Mouse (Mus musculus) gastrocnemius, postnatal 4 days (tissue): ENCODE measurements at regions not wholly inside any gene's neighbourhood (a gene's known extent, or its start where the extent isn't known, plus 50 kb on each side); places are given as distances from the start of the nearest gene placed in this dataset.

Experiments used
- DNase-seq, 2 experiments: peaks; one replicate each; pipeline ENCODE4 v3.0.0; 2021 to 2022; ENCODE audit warnings: low spot score in 2 of 2, mixed read lengths in 2 of 2

DNA sequence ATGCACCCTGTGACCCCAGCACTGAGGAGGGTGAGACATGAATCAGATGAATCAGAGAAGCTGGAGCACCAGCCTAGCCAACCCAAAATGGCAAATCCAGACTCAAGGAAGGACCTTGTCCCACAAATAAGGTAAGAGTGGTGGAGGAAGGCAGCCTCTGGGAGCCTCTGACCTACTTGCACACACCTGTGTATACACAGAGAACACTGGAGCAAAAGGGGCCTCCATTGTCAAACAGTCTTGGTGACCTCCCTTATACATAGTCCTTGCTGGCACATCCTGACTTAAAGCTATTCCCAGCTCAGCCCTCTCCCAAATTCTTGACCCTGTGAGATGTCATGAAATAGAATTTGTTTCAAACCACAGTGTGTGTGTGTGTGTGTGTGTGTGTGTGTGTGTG, 57.1 kb downstream of the Inhbb start:
- no peak for DNase-seq

DNA sequence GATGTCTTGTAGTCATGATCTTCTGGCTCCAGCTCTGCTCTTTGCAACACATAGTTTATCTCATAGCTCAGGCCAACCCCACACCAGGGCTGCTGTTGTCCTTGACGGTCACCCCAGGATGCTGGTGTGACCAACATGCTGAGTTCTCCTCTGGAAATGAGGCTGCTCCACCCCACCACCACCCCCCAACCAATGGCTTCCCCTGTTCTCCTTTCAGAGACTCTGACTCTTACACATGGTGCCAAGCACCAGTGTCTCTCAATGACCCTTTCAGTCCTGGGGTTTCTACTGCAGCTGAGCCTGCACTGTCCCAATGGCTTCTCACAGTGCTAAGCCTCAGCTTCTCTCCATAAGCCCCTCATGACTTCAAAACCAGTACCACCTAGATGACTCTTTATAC, 64.0 kb downstream of the Inhbb start:
- no peak for DNase-seq

DNA sequence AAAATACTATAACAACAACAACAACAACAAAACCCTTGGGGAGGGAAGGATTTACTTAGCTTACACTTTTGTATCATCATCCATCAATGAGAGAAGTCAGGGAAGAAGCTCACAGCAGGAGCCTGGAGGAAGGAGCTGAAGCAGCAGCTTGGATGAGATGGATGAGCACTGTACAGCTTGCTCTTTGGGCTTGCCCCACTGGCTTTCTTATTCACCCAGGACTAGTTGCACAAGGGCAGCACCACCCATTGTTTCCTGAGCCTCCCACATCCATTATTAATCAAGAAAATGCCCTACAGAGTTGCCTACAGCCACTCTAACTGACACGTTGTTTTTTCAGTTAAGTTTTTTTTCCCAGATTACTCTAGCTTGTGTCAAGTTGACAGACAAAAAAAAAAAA, 65.1 kb downstream of the Inhbb start:
- DNase-seq: no peak

DNA sequence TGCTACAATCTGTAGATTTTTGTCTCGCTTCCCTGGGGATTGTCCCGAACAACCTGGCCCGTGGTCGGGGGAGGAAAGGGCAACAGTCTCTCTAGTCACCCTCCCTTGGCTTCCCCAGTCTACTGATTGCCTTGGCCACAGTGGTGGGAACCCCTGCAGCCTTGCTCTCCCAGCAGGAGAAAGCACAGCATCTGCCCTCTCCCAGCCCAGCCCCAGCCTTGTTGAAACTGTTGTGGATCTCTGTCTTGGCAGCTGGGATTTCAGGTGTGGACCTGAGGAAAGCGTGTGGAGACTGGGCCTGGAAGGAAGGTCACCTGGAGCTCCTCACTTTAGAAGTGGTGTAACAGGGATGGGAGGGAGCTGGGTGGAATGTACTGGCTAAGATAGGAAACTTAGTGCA, 66.6 kb downstream of the Inhbb start:
- no peak for DNase-seq

DNA sequence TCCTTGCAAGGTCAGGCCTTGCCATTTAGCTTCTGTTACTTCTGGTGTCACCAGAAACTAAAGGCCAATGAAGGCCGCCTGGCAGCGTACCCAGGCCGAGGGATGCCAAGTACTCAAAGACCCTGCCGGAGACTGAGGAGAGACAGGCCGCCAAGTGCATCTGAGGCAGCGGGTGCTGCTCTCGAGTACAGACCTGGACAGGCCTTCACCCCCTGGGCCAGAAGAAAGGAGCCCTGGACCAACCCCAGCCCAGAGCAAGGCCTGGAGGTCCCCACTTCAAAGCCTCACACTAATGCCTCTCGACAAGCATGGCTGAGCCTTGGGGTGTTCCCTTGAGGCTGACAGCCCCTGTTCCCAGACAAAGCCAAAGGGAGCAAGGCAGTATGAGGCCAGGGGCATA, 70.5 kb downstream of the Inhbb start:
- no peak for DNase-seq

DNA sequence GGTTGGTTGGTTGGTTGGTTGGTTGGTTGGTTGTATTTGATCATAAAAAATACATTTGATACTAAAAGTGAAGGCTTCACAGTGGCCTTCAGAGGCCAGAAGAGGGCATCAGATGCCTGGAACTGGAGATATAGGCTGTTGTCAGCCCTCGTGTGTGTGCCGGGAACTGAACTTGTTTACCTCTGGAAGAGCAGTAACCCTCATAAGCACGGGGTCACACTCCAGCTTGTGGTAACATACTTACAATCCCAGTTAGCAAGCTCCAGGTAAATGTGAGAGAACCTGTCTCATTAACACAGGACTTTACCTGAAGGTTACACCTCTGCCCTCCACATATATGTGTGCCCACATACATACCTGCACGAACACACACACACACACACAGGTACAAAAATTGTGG, 71.2 kb downstream of the Inhbb start:
- no peak for DNase-seq

DNA sequence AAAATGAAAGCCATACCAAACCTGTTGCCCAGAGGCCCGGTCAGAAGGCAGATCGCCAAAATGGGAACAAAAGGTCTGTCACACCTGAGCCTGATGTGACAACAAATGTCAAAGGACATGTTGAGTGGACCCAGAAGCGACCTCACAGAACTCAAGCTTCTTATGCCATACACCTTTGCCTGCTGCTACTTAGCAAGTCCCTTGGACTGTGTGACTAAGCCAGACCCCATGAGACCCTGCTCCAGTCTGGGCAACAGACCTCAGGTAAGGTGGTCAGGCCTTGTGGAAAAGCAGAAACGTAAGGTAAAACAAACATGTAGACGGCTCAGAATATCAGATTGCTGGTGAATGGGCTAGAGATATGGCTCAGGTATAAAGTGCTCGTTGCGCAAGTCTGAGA, 71.8 kb downstream of the Inhbb start:
- no peak for DNase-seq

DNA sequence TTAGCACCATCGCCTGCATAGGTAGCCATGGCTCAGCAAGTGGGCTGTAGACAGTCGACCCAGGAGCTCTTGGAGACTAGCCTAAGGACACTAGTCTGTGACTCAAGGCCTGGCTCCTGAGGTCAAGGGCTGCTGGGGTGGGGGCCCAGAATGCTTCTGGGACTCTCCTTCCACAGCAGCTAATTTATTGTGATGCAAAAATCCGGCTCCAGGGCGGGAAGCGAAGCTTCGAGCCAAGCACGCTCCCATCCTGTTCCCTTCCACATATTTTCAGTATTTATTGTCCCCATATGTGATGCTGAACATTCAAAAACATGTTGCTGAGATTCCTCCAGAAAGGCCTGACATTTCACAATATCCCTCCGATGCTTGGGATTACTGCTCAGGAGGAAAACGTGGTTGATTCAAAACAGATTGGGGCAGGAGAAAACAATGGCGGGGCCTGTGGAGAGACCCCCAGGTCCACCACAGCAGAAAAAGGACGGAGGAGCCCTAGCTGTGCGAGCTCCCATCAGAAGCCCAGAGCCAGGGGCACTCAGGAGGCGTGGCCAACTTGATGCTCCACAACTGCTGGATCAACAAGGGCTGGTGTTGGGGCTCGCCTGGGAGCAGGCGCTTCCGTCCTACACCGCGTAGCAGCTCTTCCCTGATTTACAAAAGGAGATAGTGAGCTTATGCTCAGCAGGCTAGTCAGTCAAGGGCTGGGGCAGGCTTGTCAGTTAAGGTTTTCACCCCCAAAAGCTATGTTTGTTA, 73.4 kb downstream of the Inhbb start:
- DNase-seq: no peak

DNA sequence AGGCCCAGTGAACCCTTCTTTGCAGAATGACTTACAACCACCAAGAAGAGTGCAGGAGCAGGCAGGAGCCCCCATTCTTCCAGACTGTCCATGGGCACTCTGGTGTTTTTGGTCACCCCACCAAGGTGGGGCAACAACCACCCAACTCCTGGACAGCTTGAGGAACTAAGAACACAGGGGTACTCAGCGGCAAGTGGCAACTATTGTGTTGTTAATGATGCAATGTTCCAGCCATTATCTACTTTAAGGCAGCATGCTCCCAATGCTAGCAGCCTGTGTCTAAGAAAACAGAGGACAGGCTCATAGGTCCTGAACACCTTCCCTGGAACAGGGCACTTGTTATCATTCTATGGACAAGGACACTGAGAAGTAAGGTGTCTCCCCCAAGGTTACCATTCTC, 74.3 kb downstream of the Inhbb start:
- no peak for DNase-seq

DNA sequence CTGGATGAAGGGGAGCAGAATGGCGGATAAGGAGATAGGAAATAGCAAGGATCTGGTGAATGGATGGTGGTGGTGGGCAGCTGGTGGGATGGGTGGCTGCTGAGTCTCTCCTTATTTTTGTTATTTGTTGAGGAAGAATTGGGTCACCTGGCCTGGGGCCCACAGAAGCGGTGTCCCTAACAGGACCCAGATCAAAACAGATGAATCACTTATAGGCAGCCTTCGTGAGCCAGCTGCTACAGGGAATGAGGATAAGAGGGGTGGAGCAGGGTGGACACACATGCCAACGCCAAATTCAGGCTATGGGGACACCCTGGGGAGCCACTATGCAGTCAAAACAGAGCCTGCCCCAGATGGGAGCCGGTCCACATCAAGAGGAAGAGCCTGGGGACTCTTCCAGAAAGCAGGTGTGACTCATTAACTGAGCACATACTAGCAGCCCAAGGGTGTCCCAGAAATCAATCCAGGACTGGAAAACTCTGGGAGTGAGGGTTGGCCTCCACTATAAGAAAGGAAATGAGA, 75.4 kb downstream of the Inhbb start:
- DNase-seq: no peak

DNA sequence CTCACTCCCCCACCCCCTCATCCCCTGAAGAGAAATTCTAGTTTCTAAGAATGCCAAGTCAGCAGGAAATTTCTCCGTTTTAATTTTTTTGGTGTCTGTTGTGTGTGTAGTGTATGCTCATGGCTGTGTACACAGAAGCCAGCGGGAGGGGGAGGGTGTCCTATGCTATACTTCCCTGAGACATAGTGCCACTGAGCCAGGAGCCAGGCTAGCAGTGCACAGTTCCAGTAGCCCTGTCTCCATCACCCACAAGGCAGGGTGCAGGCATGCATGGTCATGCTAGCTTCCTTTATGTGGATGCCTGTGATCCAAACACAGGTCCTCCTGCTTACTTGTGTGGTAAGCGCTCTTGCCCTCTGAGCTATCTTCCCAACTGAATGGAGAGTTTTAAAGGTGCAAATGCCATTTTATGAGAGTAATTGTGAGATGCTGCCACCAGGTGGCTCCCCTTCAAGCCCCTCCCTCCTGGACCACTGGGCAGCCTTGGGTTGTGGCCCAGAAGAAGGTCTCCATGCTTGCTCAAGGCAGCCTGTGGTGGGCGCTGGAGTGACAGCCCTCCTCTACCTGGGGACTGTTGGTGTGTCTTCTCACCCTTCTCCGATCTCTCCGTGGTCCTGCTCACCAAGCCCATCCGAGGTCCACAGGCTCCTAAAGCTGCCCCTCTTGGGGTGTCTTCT, 76.8 kb downstream of the Inhbb start:
- DNase-seq: no peak

DNA sequence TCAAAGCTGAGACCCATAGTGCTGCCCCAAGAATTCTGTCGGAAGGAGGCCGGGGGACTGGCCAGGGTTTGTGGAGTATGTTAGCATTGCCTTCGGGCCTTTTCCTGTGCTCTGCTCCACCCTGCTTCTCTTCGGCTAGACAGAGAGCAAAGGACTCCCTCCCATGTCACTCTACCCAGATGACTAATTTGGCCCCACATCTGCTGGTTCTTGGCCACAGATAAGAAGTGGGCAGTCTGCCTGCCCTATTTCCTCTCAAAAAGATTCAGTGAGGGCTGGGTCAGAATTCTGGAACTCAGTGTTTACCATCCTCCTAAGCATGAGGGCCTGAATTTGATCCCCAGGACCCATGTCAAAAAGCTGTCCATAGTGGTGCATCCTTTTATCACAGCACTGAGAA, 78.0 kb downstream of the Inhbb start:
- DNase-seq: no peak

DNA sequence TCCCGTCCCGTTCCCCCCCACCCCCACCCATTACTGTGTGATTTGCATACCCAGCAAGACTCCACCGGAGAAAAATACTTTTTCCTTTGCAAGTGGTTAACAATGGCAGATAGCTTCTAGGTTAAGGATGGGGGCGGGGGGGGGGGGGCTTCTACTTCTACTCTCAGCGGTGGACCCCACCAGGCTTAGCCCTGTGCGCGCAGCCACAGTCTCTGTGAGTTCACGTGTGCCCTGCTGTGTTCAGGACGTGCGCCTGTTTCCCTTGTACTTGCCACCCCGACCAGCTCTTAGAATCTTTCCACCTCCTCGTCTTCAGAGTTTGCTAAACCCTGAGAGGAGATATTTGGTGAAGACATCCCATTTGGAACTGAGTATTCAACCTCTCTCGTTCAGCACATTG, 86.9 kb downstream of the Inhbb start:
- DNase-seq: no peak

DNA sequence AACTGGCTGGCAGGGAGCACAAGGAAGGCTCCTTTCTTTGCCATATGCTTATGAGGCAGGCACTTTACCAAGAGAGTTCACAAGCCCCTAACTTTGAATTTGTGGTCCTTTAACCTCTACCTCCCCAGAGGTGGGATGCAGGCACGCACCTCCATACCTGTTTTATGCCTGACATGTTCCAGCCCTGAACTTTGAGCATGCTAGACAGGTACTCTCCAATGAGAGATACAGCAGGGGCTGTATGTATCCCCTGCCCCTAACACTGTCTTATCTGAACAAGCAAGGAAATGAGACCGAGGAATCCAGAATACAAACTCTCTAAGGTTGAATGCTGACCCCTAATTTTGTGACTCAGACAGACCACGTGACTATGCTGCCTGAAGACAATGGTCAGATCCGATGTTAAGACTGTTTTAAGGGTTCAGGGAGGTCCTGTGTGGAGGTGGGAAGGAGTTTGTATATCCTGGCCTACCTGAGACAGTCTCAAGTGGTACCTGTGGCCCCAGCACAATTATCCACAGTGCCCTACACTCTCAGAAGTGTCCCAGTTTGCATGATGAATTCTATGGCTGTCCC, 91.2 kb downstream of the Inhbb start:
- DNase-seq: no peak

DNA sequence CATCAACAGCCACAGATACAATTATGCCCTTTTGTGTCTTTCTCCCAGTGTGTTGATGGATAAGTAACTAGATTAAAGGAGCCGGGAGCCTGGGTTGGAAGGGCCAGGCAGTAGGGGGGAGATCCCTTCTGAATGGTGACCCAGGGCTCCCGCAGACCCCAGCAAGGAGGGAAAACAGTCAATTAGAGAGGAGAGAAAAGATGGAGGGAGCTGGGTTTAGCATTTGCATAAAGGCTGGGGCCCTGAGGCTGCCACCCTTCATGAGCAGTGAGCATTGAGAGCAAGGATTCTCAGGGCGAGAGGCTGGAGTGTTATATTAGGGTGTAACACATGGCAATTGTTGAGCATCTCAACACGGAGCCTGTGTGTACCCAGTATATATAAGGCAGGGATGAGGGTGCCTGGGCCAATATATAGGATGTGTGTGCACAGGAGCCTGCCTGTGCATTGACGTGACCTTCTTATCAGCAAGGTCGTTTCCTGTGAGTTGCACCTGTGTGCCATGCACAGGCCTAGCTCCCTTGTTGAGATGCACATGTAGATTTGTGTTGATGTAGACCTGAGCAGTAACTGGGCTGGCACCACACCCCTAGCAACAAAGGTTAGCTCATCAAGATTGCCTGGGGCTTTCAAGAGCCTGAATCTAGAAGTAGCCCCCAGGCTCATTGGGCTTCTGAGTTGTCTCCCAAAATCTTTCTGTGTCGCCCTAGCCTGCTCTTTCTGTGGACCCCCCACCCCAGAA, 92.2 kb downstream of the Inhbb start:
- DNase-seq: no peak

DNA sequence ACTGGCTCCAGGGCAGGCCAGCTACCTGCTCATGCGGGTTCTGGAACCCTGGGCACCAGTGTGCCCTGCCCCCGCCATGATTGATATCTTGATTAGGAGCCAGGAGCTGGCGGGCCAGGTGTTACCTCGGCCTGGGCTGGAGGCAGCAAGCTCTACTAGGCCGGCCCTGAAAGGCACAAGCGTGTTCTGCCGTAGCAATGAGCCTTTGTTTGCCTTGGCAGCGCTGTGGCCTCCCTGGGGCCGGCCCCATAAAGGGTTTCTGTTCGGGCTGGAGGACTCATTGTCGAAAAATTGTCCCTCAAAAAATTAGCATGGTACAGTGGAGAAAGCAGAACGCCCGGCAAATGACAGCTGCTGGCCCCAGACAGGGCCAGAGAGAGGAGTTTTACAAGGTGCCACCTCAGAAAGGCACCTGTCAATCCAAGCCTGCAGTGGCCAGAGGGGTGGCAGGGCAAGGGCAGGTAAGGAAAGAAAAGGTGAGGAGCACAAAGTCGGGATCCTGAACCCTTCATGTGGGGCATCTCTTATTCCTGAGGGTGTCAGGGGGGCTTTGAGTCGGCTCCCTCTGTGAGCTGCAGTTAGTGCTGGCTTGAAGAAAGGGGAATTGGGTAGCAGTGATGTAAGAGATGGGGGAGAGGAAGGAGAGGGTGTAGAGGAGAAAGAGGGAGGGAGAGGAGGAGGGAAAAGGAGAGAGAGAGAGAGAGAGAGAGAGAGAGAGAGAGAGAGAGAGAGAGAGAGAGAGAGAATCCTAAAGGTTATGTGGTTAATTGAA, 92.9 kb downstream of the Inhbb start:
- DNase-seq: no peak

DNA sequence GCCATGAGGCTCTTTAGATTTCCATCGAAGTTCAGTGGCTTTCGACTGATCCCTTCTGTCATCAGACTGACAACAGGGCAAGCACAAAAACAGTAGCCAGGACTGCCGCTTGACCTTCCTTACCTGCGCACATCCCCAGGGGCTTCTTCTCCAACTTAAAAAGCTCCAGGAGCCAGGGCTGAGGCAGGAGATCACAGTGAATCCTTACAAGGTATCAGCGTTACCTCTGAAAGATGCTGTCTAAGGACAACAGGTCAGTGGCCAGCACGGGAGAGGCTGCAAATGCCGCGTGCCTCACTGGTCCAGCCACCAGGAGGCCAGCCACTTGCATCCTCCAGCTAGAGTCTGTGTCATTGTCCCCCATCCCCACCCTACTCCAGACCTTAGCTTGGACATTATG, 97.5 kb downstream of the Inhbb start:
- DNase-seq: no peak

DNA sequence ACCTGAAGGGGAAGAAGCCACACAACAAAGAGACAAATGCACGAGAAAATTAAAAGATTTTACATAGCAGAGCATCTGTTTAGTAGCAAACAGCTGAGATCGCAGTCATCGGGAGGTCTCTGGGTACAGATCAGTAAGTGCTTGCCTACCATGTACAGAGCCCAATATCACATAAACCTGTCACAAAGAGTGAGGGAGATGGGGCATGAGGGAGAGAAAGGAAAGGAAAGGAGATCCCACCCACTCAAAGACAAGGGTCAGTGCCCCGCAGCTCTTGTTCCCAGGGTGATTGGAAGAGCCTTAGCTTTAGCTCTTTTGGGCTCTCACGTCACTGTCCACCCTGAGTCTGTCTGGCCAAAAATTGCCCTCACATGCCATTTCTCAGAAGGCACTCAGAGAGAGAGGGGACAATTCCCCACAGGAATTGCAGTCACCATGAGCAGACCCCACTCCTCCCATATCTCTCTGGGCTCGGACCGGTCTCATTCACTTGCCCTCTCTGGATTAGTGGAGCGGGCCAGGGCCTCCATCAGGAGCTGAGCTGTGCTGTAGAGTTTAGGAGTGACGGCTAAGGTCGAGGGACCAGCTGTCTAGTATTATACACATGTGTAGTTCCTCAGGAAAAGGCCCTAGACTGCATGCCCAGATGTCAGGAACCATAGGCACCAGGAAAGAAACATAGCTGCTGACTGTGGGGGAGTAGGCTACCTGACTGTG, 99.6 kb downstream of the Inhbb start:
- no peak for DNase-seq

DNA sequence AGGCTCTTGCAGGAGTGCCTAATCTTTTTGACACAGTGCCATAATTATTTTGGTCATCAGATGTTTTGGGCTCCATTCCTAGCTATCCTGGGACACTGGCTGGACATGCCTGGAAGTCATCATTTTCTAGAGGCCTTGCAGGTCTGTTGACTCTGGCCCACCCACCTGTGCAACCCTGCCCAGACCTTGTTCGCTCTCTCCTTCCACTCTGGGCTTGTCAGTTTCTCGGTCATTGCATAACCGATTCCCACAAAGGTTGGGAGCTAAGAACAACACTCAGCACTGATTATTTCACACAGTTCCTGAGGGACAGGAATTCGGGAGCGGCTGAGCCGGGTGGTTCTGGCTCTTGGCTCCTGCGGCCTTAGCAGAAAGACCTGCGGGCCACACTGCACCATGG, 100.2 kb downstream of the Inhbb start:
- no peak for DNase-seq

DNA sequence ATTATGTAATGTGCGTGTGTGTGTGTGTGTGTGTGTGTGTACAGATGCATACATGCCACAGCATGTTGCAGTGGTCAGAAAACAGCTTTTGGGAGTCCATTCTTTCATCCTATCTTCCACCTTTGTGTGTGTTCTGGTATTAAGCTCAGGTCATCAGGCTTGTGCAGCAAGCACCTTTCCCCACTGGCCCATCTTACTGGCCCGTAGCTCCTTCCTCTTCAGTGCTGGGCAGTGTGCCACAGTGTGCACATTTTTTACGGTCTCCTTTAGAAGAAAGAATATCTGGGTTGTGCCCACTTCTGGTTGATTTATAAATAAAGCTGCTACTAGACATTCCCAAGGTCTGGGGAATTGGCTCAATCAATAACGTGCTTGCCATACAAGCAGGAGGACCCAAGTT, 105.0 kb downstream of the Inhbb start:
- no peak for DNase-seq
